Mouse (Mus musculus): ENCODE results near the gene Vmn2r63. TPM values are rescaled to one million over a fixed set of nuclear protein-coding genes. Genes with fewer than 3 reads are reported as not detected.
"Not testable (repeated sequence)": the region's sequence is repeated elsewhere in the genome, so short reads cannot be mapped to it uniquely, and the experiment has no call there.

Vmn2r63 gene
- polyA plus RNA-seq (2014; fragmentation: Nextera tagmentation; extraction: Ambion mirVana) = not detected in 2 replicates

GRCm38 (mm10) chr7:42933722-42934121 lies at the start of gene Vmn2r63:
TSS of gene Vmn2r63 (minus strand) at chr7:42933822.
- ATAC-seq = not testable (repeated sequence)

GRCm38 (mm10) chr7:42980739-42981138 lies 47.1 kb upstream of the Vmn2r63 start:
- Histone ChIP-seq H3K27ac (ENCODE audit: low read depth, low read length) (no peak overlapping the region), H3K36me3 (ENCODE audit: control insufficient read depth, insufficient read depth, low read length) (no peaks in the 10 kb centered on the region), H3K9me3 (replicated peaks; ENCODE audit: control insufficient read depth, low read length) (peaks cover 21% of the 10 kb centered on the region), H3K4me3 (ENCODE audit: low read depth, low read length) (no peak overlapping the region), H3K4me1 (ENCODE audit: control insufficient read depth, insufficient read depth, low read length) (no peaks in the 10 kb centered on the region), H3K27me3 (replicated peaks; ENCODE audit: control insufficient read depth, insufficient read depth, low read length) (no peaks in the 10 kb centered on the region), H3K4me2 (ENCODE audit: low read length) (no peak overlapping the region), H3K9ac (ENCODE audit: low read length) (no peak overlapping the region)
- DNase-seq (ENCODE audit: low spot score) = no peak
- ATAC-seq = no peak
- 92% methylated on average over 10 of the region's 10 CpGs for WGBS

More at GRCm38 (mm10) chr7:42933722-42934121, at the start of gene Vmn2r63:
- not testable (repeated sequence) for H3K4me2 ChIP-seq (ENCODE audit: low read length); DNase-seq (ENCODE audit: low spot score); H3K4me1 ChIP-seq (ENCODE audit: control insufficient read depth, insufficient read depth, low read length); H3K27ac ChIP-seq (ENCODE audit: low read depth, low read length); H3K9ac ChIP-seq (ENCODE audit: low read length); H3K36me3 ChIP-seq (ENCODE audit: control insufficient read depth, insufficient read depth, low read length); H3K9me3 ChIP-seq (replicated peaks; ENCODE audit: control insufficient read depth, low read length); H3K27me3 ChIP-seq (replicated peaks; ENCODE audit: control insufficient read depth, insufficient read depth, low read length); H3K4me3 ChIP-seq (ENCODE audit: low read depth, low read length)

GRCm38 (mm10) chr7:42980098-42980497 lies 46.5 kb upstream of the Vmn2r63 start:
- H3K9ac ChIP-seq (ENCODE audit: low read length) = no peak overlapping the region
- H3K27ac ChIP-seq (ENCODE audit: low read depth, low read length) = no peak overlapping the region
- 86% methylated on average over 11 of the region's 11 CpGs for WGBS
- H3K4me3 ChIP-seq (ENCODE audit: low read depth, low read length) = no peak overlapping the region
- no peak overlapping the region for H3K4me2 ChIP-seq (ENCODE audit: low read length)
- no peaks in the 10 kb centered on the region for H3K36me3 ChIP-seq (ENCODE audit: control insufficient read depth, insufficient read depth, low read length)
- H3K27me3 ChIP-seq (replicated peaks; ENCODE audit: control insufficient read depth, insufficient read depth, low read length) = no peaks in the 10 kb centered on the region
- no peak for DNase-seq (ENCODE audit: low spot score)
- no peak for ATAC-seq
- no peaks in the 10 kb centered on the region for H3K4me1 ChIP-seq (ENCODE audit: control insufficient read depth, insufficient read depth, low read length)
- peaks cover 21% of the 10 kb centered on the region for H3K9me3 ChIP-seq (replicated peaks; ENCODE audit: control insufficient read depth, low read length)

DNA sequence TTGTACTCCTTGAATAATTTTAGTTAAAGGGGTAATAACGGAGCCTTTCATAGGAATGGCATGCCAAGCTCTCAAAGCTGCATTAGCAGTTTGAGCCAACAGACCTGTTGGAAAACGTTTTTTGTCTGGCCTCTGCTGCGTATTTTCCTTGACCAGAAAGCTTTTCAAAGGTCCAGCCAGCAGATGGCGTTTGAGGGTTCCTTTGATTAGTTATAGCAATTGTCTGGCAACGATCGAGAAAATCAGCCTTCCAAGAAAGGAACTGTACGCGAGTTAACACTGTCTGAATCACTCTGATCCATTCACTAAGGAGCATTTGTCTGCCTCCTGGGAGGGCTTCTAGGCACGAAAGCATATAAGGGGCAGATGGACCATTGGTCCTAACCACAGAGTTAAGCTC lies 31.6 kb upstream of the Vmn2r63 start:
- Histone ChIP-seq H3K36me3 (ENCODE audit: control insufficient read depth, insufficient read depth, low read length) (no peaks in the 10 kb centered on the region), H3K9me3 (replicated peaks; ENCODE audit: control insufficient read depth, low read length) (peaks cover 7% of the 10 kb centered on the region), H3K27ac (ENCODE audit: low read depth, low read length) (no peak overlapping the region), H3K4me2 (ENCODE audit: low read length) (no peak overlapping the region), H3K4me3 (ENCODE audit: low read depth, low read length) (no peak overlapping the region), H3K4me1 (ENCODE audit: control insufficient read depth, insufficient read depth, low read length) (no peaks in the 10 kb centered on the region), H3K27me3 (replicated peaks; ENCODE audit: control insufficient read depth, insufficient read depth, low read length) (no peaks in the 10 kb centered on the region), H3K9ac (ENCODE audit: low read length) (no peak overlapping the region)
- no peak for DNase-seq (ENCODE audit: low spot score)
- WGBS = 72% methylated on average over 9 of the region's 9 CpGs
- no peak for ATAC-seq

- DNase-seq (ENCODE audit: low spot score); H3K36me3 ChIP-seq (ENCODE audit: control insufficient read depth, insufficient read depth, low read length); H3K9ac ChIP-seq (ENCODE audit: low read length); ATAC-seq; H3K4me2 ChIP-seq (ENCODE audit: low read length); H3K4me3 ChIP-seq (ENCODE audit: low read depth, low read length); H3K27ac ChIP-seq (ENCODE audit: low read depth, low read length); H3K4me1 ChIP-seq (ENCODE audit: control insufficient read depth, insufficient read depth, low read length); H3K9me3 ChIP-seq (replicated peaks; ENCODE audit: control insufficient read depth, low read length); H3K27me3 ChIP-seq (replicated peaks; ENCODE audit: control insufficient read depth, insufficient read depth, low read length): not testable (repeated sequence)
- WGBS = 76% methylated on average over 2 of the region's 2 CpGs
Measured at GRCm38 (mm10) chr7:42898067-42898466, 35.6 kb downstream of the Vmn2r63 start.

- WGBS = 47% methylated on average over 21 of the region's 23 CpGs
- H3K4me2 ChIP-seq (ENCODE audit: low read length) = no peak overlapping the region
- DNase-seq (ENCODE audit: low spot score) (no peak), ATAC-seq (no peak)
- H3K36me3 ChIP-seq (ENCODE audit: control insufficient read depth, insufficient read depth, low read length) = no peaks in the 10 kb centered on the region
- H3K4me3 ChIP-seq (ENCODE audit: low read depth, low read length) = no peak overlapping the region
- no peak overlapping the region for H3K27ac ChIP-seq (ENCODE audit: low read depth, low read length)
- H3K9me3 ChIP-seq (replicated peaks; ENCODE audit: control insufficient read depth, low read length) = 0 out of 2 replicates have a peak, but pooled peaks cover 6% of the 10 kb centered on the region
- H3K27me3 ChIP-seq (replicated peaks; ENCODE audit: control insufficient read depth, insufficient read depth, low read length) = no peaks in the 10 kb centered on the region
- H3K4me1 ChIP-seq (ENCODE audit: control insufficient read depth, insufficient read depth, low read length) = no peaks in the 10 kb centered on the region
- no peak overlapping the region for H3K9ac ChIP-seq (ENCODE audit: low read length)
Measured at GRCm38 (mm10) chr7:42878090-42878489, 55.5 kb downstream of the Vmn2r63 start.

- H3K27me3 ChIP-seq (replicated peaks; ENCODE audit: control insufficient read depth, insufficient read depth, low read length); H3K9me3 ChIP-seq (replicated peaks; ENCODE audit: control insufficient read depth, low read length); H3K36me3 ChIP-seq (ENCODE audit: control insufficient read depth, insufficient read depth, low read length); DNase-seq (ENCODE audit: low spot score); H3K4me3 ChIP-seq (ENCODE audit: low read depth, low read length); ATAC-seq; H3K9ac ChIP-seq (ENCODE audit: low read length); H3K4me1 ChIP-seq (ENCODE audit: control insufficient read depth, insufficient read depth, low read length); H3K27ac ChIP-seq (ENCODE audit: low read depth, low read length); H3K4me2 ChIP-seq (ENCODE audit: low read length): not testable (repeated sequence)
- 80% methylated on average over 8 of the region's 8 CpGs for WGBS
Measured at GRCm38 (mm10) chr7:42866801-42867458, 66.7 kb downstream of the Vmn2r63 start, which contains the start of gene Gm2381. TSS of gene Gm2381 (minus strand) at chr7:42867234.

Small RNA genes within 50 kb of the gene (microRNA-seq; reads per million reads assigned to microRNA genes)
- not detected for gene Gm23256

Other genes with a start within 250 kb of the Vmn2r63 start
- 4.6 and 6.5 TPM in 2 replicates for gene Zfp975, start 241.1 kb downstream of the Vmn2r63 start, polyA plus RNA-seq (2014; fragmentation: Nextera tagmentation; extraction: Ambion mirVana)
- gene Gm17067, start 206.8 kb downstream of the Vmn2r63 start, polyA plus RNA-seq (2014; fragmentation: Nextera tagmentation; extraction: Ambion mirVana) = not detected in 2 replicates
- gene Vmn2r62, start 140.3 kb downstream of the Vmn2r63 start, polyA plus RNA-seq (2014; fragmentation: Nextera tagmentation; extraction: Ambion mirVana) = not detected in 2 replicates
- gene Gm2381, start 66.6 kb downstream of the Vmn2r63 start, polyA plus RNA-seq (2014; fragmentation: Nextera tagmentation; extraction: Ambion mirVana) = not detected in 2 replicates
- gene Gm9268, start 84.9 kb upstream of the Vmn2r63 start, polyA plus RNA-seq (2014; fragmentation: Nextera tagmentation; extraction: Ambion mirVana) = not detected in 2 replicates
- not detected in 2 replicates for gene Zfp936, start 180.4 kb upstream of the Vmn2r63 start, polyA plus RNA-seq (2014; fragmentation: Nextera tagmentation; extraction: Ambion mirVana)